Mouse (Mus musculus) neutrophil, adult 59 days (primary cell): Measurements from ENCODE around the gene Gjb6. TPM values are rescaled to one million over a fixed set of nuclear protein-coding genes. Genes with fewer than 3 reads are reported as not detected.

Source experiments
- total RNA-seq, 2 experiments: library from RNA; stranded (reverse); gene quantifications; 1 replicate in 1 of 2; 2 replicates in 1 of 2; pipeline ENCODE4 v1.2.4; 2023

Gene Gjb6
- total RNA-seq: not detected

DNA sequence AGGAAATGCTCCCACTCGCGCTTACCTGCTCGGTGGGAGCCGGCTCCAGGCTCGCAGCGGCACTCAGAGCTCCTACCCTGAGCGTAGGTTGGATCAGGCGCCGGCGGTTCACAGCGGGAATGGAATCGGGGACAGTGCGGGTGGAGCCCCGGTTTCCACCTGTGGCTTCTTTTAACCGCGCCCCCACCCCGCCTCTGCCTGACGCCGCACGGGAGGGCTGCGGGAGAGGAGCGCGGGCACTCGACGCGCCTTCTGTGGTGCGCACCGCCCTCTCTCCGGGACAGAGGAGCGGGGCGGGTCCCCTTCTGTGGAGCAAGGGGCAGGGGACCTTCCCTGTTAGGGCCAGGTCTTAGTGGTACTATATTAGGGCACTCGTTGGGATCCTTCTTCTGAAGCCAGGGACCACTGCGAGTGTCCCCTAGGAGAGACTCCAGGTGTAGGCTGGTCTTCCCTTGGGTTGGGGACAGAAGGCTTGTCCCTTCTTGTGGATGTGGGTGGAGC lies at the start of gene Gjb6:
Gene Gjb6, minus strand, starts transcription at position 451 of the 501 bp plus-strand sequence.

DNA sequence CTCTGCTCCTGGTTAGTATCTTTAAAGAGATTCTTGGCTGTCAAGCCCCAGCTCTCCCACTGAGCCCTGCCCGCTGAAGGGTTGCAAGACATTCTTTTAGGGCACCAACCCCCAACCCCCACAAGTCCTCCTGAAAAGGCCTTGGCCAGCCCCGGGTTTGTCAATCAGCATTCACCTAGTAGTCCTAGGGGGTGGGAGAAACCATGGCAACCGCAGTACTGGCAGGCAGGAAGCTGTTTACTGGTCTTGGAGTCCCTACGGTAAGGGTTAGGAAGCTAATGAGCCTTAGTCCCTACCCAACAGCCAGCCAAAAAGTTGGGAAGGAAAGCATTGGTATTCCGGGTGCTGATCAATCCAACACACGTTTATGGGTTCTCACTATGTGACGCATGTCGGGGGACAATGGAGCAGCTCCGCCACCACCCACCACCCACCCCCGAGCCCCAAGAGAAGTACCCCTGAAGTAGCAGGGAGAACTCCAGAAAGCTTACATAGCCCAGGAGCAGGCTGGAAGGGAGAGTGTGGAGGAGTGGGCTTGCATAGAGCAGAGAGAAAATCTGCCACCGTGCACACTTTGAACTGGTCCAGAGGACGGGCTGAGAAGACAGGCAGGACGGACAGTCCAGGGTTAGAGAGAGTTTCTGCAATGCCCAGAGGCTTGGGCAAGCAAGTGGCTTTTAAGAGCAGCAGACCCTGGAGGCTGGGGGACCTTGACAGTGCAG lies 17.4 kb downstream of the Gjb6 start, which contains the start of gene Gm4491:
Gene Gm4491, minus strand, starts transcription at position 61 of the 722 bp plus-strand sequence.

DNA sequence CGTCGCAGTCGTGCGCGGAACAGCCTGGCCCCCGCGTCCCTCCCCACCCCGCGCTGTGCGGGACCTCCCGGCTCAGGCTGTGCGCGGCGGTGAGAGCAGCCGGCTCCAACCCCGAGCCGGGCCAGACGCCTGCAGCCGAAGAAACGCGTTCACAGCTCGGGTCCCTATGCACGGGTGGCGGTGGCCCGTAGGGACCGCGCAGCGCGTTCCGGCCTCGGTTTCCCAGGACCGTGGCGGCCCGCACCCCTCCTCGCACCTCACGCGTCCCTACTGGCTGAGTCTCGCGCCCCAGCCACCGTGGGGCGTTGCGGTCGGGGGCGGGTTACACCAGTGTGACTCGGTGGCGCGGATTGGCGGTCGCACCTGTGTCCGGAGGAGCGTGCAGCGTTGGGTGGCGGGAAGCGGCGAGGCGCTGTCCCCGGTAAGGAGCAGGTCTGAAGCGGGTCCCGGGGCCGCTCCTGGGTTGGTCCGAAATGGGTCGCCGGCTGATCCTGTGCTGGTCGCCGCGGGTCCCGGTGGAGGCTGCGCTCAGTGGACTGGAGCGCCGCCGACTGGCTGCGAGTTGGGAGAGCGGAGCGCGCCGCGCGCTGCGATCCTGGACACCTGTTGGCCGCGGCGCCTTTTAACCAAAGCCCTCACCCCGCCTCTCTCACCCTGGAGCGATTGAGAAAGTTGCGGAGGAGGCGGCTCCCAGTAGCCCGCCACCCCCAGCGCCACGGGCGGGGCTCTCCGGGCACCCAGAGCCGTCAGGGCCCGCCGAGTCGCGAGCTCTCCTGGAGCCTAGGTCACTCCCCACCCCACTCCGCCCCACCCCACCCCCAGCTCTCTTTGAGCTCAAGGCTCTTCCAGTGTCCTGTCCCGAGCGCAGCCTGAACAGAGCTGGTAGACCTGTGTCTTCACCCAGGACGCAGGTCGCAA lies 29.0 kb downstream of the Gjb6 start, which contains the start of gene Gjb2:
Gene Gjb2, minus strand, starts transcription at position 597 of the 918 bp plus-strand sequence.

Other genes starting within 250 kb of the Gjb6 start
- 10 to 100 TPM; 64.6 to 66.9 TPM for gene Zmym2, start 247.0 kb downstream of the Gjb6 start, total RNA-seq
- gene Gja3, start 75.5 kb downstream of the Gjb6 start, total RNA-seq: not detected
- not detected for gene Gjb2, start 28.9 kb downstream of the Gjb6 start, total RNA-seq
- gene Gm4491, start 17.7 kb downstream of the Gjb6 start, total RNA-seq: not detected